Mouse (Mus musculus) left cerebral cortex, postnatal 4 days (tissue): ENCODE measurements around the gene Ddc. TPM values are rescaled to one million over a fixed set of nuclear protein-coding genes. Genes with fewer than 3 reads are reported as not detected.

Source experiments
- DNase-seq: peaks from one replicate; pipeline ENCODE4 v3.0.0-alpha.2; 2022
- intact Hi-C: fragments of 180-260 bp; cut with DNase I; formaldehyde crosslinking; loops from one replicate; pipeline ENCODE4 v1.15.1; 2025
- total RNA-seq, 2 experiments: library from RNA; stranded (reverse); gene quantifications; 2 replicates each; pipeline ENCODE4 v1.2.3; 2021

The Ddc gene
- total RNA-seq, 2 experiments from 2014 or later = 2.6 to 3.7 TPM

- intact Hi-C loops = no loop called here
- DNase-seq = no peak
Observed at GRCm38 (mm10) chr11:11828761-11829160, 69.2 kb downstream of the Ddc start.

GRCm38 (mm10) chr11:11828251-11828650, 69.7 kb downstream of the Ddc start:
- no peak for DNase-seq
- intact Hi-C loops = no loop called here

- intact Hi-C loops = no loop called here
- DNase-seq = no peak
Observed at GRCm38 (mm10) chr11:11826475-11826874, 71.5 kb downstream of the Ddc start.

- no peak for DNase-seq
- intact Hi-C loops = no loop called here
Observed at GRCm38 (mm10) chr11:11825670-11826069, 72.3 kb downstream of the Ddc start.

- DNase-seq = no peak
- intact Hi-C loops = no loop called here
Observed at GRCm38 (mm10) chr11:11824970-11825635, 72.8 kb downstream of the Ddc start.

- no peak for DNase-seq
- intact Hi-C loops = no loop called here
Observed at GRCm38 (mm10) chr11:11823980-11824911, 73.7 kb downstream of the Ddc start.

- intact Hi-C loops = no loop called here
- no peak for DNase-seq
Observed at GRCm38 (mm10) chr11:11822181-11823095, 75.5 kb downstream of the Ddc start.

GRCm38 (mm10) chr11:11821387-11821975, 76.5 kb downstream of the Ddc start:
- DNase-seq = peak; percentile 65
- intact Hi-C loops = loop anchor here (2.0 kb wide), 1 partner anchor 151 kb away; no protein-coding TSS in a partner anchor

- no peak for DNase-seq
- intact Hi-C loops = loop anchor here (2.0 kb wide), 1 partner anchor 152 kb away; no protein-coding TSS in a partner anchor
Observed at GRCm38 (mm10) chr11:11820737-11821136, 77.2 kb downstream of the Ddc start.

- peak; percentile 73 for DNase-seq
- intact Hi-C loops = loop anchor here (2.0 kb wide), 1 partner anchor 153 kb away; no protein-coding TSS in a partner anchor
Observed at GRCm38 (mm10) chr11:11820251-11820650, 77.7 kb downstream of the Ddc start.

- DNase-seq = no peak
- intact Hi-C loops = loop anchor here (5.0 to 10.0 kb wide), 3 partner anchors 476 to 713 kb away; no protein-coding TSS in a partner anchor
Observed at GRCm38 (mm10) chr11:11819206-11819605, 78.7 kb downstream of the Ddc start.

GRCm38 (mm10) chr11:11818797-11819196, 79.1 kb downstream of the Ddc start:
- no peak for DNase-seq
- intact Hi-C loops = loop anchor here (5.0 to 10.0 kb wide), 3 partner anchors 476 to 714 kb away; no protein-coding TSS in a partner anchor

- DNase-seq = no peak
- intact Hi-C loops = loop anchor here (5.0 to 10.0 kb wide), 3 partner anchors 479 to 717 kb away; no protein-coding TSS in a partner anchor
Observed at GRCm38 (mm10) chr11:11815737-11816136, 82.2 kb downstream of the Ddc start.

GRCm38 (mm10) chr11:11811906-11812480, 86.0 kb downstream of the Ddc start:
- DNase-seq = peak; percentile 72
- intact Hi-C loops = loop anchor here (10.0 kb wide), 2 partner anchors 483 to 543 kb away; no protein-coding TSS in a partner anchor

GRCm38 (mm10) chr11:11809404-11810175, 88.4 kb downstream of the Ddc start:
- DNase-seq = no peak
- intact Hi-C loops = loop anchor here (10.0 kb wide), 2 partner anchors 485 to 545 kb away; no protein-coding TSS in a partner anchor

GRCm38 (mm10) chr11:11808820-11809403, 89.0 kb downstream of the Ddc start, which contains the start of gene Fignl1:
TSS of gene Fignl1 (minus strand) at chr11:11808962.
- intact Hi-C loops = no loop called here
- peak; percentile 97 for DNase-seq

GRCm38 (mm10) chr11:11808035-11808819, 89.7 kb downstream of the Ddc start:
- no peak for DNase-seq
- intact Hi-C loops = no loop called here
